ENCODE assay signal across 8 mouse cellular contexts in the genomic region with DNA sequence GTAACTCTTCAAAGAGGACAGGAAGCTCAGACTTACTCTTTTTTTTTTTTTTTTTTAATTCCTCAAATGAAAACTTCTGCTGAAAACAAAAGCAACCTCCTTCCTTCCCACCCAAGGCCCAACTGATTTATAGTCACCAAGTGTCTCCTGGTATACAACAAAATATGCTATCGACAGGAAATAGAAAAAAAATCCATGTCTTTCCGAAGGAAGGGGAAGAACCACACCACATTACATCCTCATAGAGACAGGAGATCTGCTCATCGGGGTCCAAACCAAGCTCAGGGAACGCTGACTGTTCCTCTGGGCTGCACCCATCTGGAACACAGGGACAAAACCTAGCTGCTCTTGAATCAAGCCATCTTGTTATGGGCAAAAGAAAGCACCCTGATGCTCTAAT. TPM values are rescaled to one million over a fixed set of nuclear protein-coding genes. Genes with fewer than 3 reads are reported as not detected.
DNase-seq lines count a peak whose midpoint lies in the region; ATAC-seq and TF ChIP-seq lines count a peak whose summit lies in the region.

No protein-coding gene starts in this region.

- no peak overlapping the region for H3K4me2 ChIP-seq in hindbrain, embryonic 13.5 days
- no peak overlapping the region for H3K4me2 ChIP-seq in hindbrain, embryonic 12.5 days (replicated peaks)
- H3K4me2 ChIP-seq in midbrain, embryonic 15.5 days = no peak overlapping the region
- H3K4me2 ChIP-seq in midbrain, embryonic 13.5 days (replicated peaks) = no peak overlapping the region
- H3K4me2 ChIP-seq in heart, postnatal 0 days (ENCODE audit: low read depth, low read length) = no peak overlapping the region
- H3K4me2 ChIP-seq in liver, postnatal 0 days (ENCODE audit: low read depth, low read length) = no peak overlapping the region

- 0 out of 2 replicates have a peak, but pooled peaks cover 6% of the 10 kb centered on the region for H3K4me1 ChIP-seq in hindbrain, embryonic 13.5 days (replicated peaks)
- H3K4me1 ChIP-seq in hindbrain, embryonic 12.5 days = no peaks in the 10 kb centered on the region
- H3K4me1 ChIP-seq in midbrain, embryonic 15.5 days = no peaks in the 10 kb centered on the region; the same call in 1 of the 2 replicates
- H3K4me1 ChIP-seq in midbrain, embryonic 13.5 days (replicated peaks) = 0 out of 2 replicates have a peak, but pooled peaks cover 5% of the 10 kb centered on the region
- peaks cover 15% of the 10 kb centered on the region; the same call in 1 of the 2 replicates for H3K4me1 ChIP-seq in heart, postnatal 0 days (ENCODE audit: control insufficient read depth, insufficient read depth)
- H3K4me1 ChIP-seq in liver, postnatal 0 days (ENCODE audit: insufficient read depth) = no peaks in the 10 kb centered on the region

- peaks cover 4% of the 10 kb centered on the region; the same call in 1 of the 2 replicates for H3K36me3 ChIP-seq in hindbrain, embryonic 13.5 days
- 0 out of 2 replicates have a peak, but pooled peaks cover 5% of the 10 kb centered on the region for H3K36me3 ChIP-seq in hindbrain, embryonic 12.5 days
- H3K36me3 ChIP-seq in midbrain, embryonic 15.5 days (replicated peaks) = no peaks in the 10 kb centered on the region
- H3K36me3 ChIP-seq in midbrain, embryonic 13.5 days = peaks cover 12% of the 10 kb centered on the region
- no peaks in the 10 kb centered on the region for H3K36me3 ChIP-seq in heart, postnatal 0 days (replicated peaks; ENCODE audit: control insufficient read depth, insufficient read depth, low read length)
- no peaks in the 10 kb centered on the region for H3K36me3 ChIP-seq in liver, postnatal 0 days (replicated peaks; ENCODE audit: insufficient read depth, low read length)

- no peak overlapping the region for H3K9ac ChIP-seq in hindbrain, embryonic 13.5 days
- no peak overlapping the region for H3K9ac ChIP-seq in hindbrain, embryonic 12.5 days
- no peak overlapping the region for H3K9ac ChIP-seq in midbrain, embryonic 15.5 days
- H3K9ac ChIP-seq in midbrain, embryonic 13.5 days (replicated peaks) = no peak overlapping the region
- no peak overlapping the region for H3K9ac ChIP-seq in heart, postnatal 0 days (replicated peaks; ENCODE audit: low read depth, low read length)
- H3K9ac ChIP-seq in liver, postnatal 0 days (replicated peaks) = no peak overlapping the region

- no peak for DNase-seq in heart, postnatal 0 days (ENCODE audit: low spot score)
- DNase-seq in liver, postnatal 0 days = no peak
- DNase-seq in left cerebral cortex, adult 9 months (ENCODE audit: low spot score in 2 of 2) = no peak

- no peak for ATAC-seq in hindbrain, embryonic 13.5 days (ENCODE audit: low FRiP score)
- ATAC-seq in hindbrain, embryonic 12.5 days (ENCODE audit: low FRiP score) = no peak
- no peak for ATAC-seq in midbrain, embryonic 15.5 days (replicated peaks)
- ATAC-seq in midbrain, embryonic 13.5 days = no peak
- peak; percentile 6; the same call in 1 of the 2 replicates for ATAC-seq in heart, postnatal 0 days (ENCODE audit: insufficient read depth, low read depth)
- ATAC-seq in liver, postnatal 0 days = peak; percentile 35; the same call in 1 of the 2 replicates
- no peak for ATAC-seq in erythroid progenitor cell, adult 5-6 weeks (replicated peaks; ENCODE audit: low FRiP score, poor library complexity, severe bottlenecking)

- H3K27ac ChIP-seq in hindbrain, embryonic 13.5 days = peak overlapping the region; percentile 18; the same call in 1 of the 2 replicates
- no peak overlapping the region for H3K27ac ChIP-seq in hindbrain, embryonic 12.5 days
- 0 out of 2 replicates have a peak overlapping the region, but pooled peaks have one; percentile 52 for H3K27ac ChIP-seq in midbrain, embryonic 15.5 days
- H3K27ac ChIP-seq in midbrain, embryonic 13.5 days = no peak overlapping the region
- H3K27ac ChIP-seq in heart, postnatal 0 days (ENCODE audit: low read depth) = peak overlapping the region; percentile 80
- peak overlapping the region; percentile 34; the same call in 1 of the 2 replicates for H3K27ac ChIP-seq in liver, postnatal 0 days (ENCODE audit: low read depth)

- TF ChIP-seq CTCF in heart, postnatal 0 days (IDR thresholded peaks at IDR 0.05; ENCODE audit: low read depth) = no peak
- no peak for TF ChIP-seq CTCF in liver, postnatal 0 days (IDR thresholded peaks at IDR 0.05; ENCODE audit: low read depth)

- H3K4me3 ChIP-seq in hindbrain, embryonic 13.5 days = no peak overlapping the region
- H3K4me3 ChIP-seq in hindbrain, embryonic 12.5 days = no peak overlapping the region
- no peak overlapping the region for H3K4me3 ChIP-seq in midbrain, embryonic 15.5 days
- no peak overlapping the region for H3K4me3 ChIP-seq in midbrain, embryonic 13.5 days (replicated peaks)
- no peak overlapping the region for H3K4me3 ChIP-seq in heart, postnatal 0 days (ENCODE audit: low read depth, low read length)
- no peak overlapping the region for H3K4me3 ChIP-seq in liver, postnatal 0 days (ENCODE audit: low read depth, low read length)

- no peaks in the 10 kb centered on the region for H3K27me3 ChIP-seq in hindbrain, embryonic 13.5 days
- no peaks in the 10 kb centered on the region for H3K27me3 ChIP-seq in hindbrain, embryonic 12.5 days
- no peaks in the 10 kb centered on the region for H3K27me3 ChIP-seq in midbrain, embryonic 15.5 days (replicated peaks)
- no peaks in the 10 kb centered on the region for H3K27me3 ChIP-seq in midbrain, embryonic 13.5 days
- H3K27me3 ChIP-seq in heart, postnatal 0 days (ENCODE audit: control insufficient read depth, insufficient read depth, low read length) = no peaks in the 10 kb centered on the region
- H3K27me3 ChIP-seq in liver, postnatal 0 days (ENCODE audit: insufficient read depth, low read length) = no peaks in the 10 kb centered on the region

- no peaks in the 10 kb centered on the region for H3K9me3 ChIP-seq in hindbrain, embryonic 13.5 days
- H3K9me3 ChIP-seq in hindbrain, embryonic 12.5 days (replicated peaks) = no peaks in the 10 kb centered on the region
- no peaks in the 10 kb centered on the region for H3K9me3 ChIP-seq in midbrain, embryonic 15.5 days
- H3K9me3 ChIP-seq in midbrain, embryonic 13.5 days = peaks cover 3% of the 10 kb centered on the region; the same call in 1 of the 2 replicates
- H3K9me3 ChIP-seq in heart, postnatal 0 days (replicated peaks; ENCODE audit: control insufficient read depth, low read length) = 0 out of 2 replicates have a peak, but pooled peaks cover 3% of the 10 kb centered on the region
- no peaks in the 10 kb centered on the region; the same call in 1 of the 2 replicates for H3K9me3 ChIP-seq in liver, postnatal 0 days (ENCODE audit: low read length)

- TF ChIP-seq EP300 in heart, postnatal 0 days (IDR thresholded peaks at IDR 0.05; ENCODE audit: low read depth) = no peak
- TF ChIP-seq EP300 in liver, postnatal 0 days (IDR thresholded peaks at IDR 0.05; ENCODE audit: low read depth) = no peak

- 91% methylated on average over 4 of the region's 4 CpGs for WGBS in hindbrain, embryonic 13.5 days
- 92% methylated on average over 4 of the region's 4 CpGs for WGBS in hindbrain, embryonic 12.5 days
- WGBS in midbrain, embryonic 15.5 days = 84% methylated on average over 4 of the region's 4 CpGs
- WGBS in midbrain, embryonic 13.5 days = 88% methylated on average over 4 of the region's 4 CpGs
- 77% methylated on average over 4 of the region's 4 CpGs for WGBS in heart, postnatal 0 days
- WGBS in liver, postnatal 0 days (ENCODE audit: insufficient replicate concordance) = 54% methylated on average over 4 of the region's 4 CpGs

RNA-seq across cellular contexts. Expression of a gene that starts 50.3 kb away (rescaled TPM):
- polyA plus RNA-seq in hindbrain, embryonic 13.5 days (2015; fragmentation: Nextera tagmentation; extraction: Ambion mirVana) = 67.3 and 69.5 TPM in 2 replicates
- polyA plus RNA-seq in hindbrain, embryonic 12.5 days (2016; fragmentation: Nextera tagmentation; extraction: Ambion mirVana) = 75.1 and 80.2 TPM in 2 replicates
- polyA plus RNA-seq in midbrain, embryonic 15.5 days (2015; fragmentation: Nextera tagmentation; extraction: Ambion mirVana) = 76.4 and 82.6 TPM in 2 replicates
- polyA plus RNA-seq in midbrain, embryonic 13.5 days (2015; fragmentation: Nextera tagmentation; extraction: Ambion mirVana) = 74.9 and 75.4 TPM in 2 replicates
- total RNA-seq in heart, postnatal 0 days (2014; rRNA removed; ENCODE audit: low replicate concordance) = 236 and 250 TPM in 2 replicates
- 40.2 and 41.4 TPM in 2 replicates for polyA plus RNA-seq in heart, postnatal 0 days (2015; fragmentation: Nextera tagmentation; extraction: Ambion mirVana)
- polyA plus RNA-seq in liver, postnatal 0 days (2015; fragmentation: Nextera tagmentation; extraction: Ambion mirVana) = 9.8 and 11.3 TPM in 2 replicates
- total RNA-seq in erythroid progenitor cell, adult 5-6 weeks (2015; ENCODE audit: low replicate concordance) = 177 and 188 TPM in 2 replicates
- 182 and 227 TPM in 2 replicates for total RNA-seq in erythroid progenitor cell, adult 5-6 weeks (2017; ENCODE audit: low replicate concordance)

Comparison
In these comparisons a context has a peak if more than half of its experiments do, and no peak if none do; other contexts are left out.
1. H3K27ac ChIP-seq: peak in hindbrain, embryonic 13.5 days (single experiment), midbrain, embryonic 15.5 days (single experiment), heart, postnatal 0 days (single experiment) and liver, postnatal 0 days (single experiment); none in hindbrain, embryonic 12.5 days (single experiment) and midbrain, embryonic 13.5 days (single experiment).
2. ATAC-seq: peak in heart, postnatal 0 days (single experiment) and liver, postnatal 0 days (single experiment); none in hindbrain, embryonic 13.5 days (single experiment), hindbrain, embryonic 12.5 days (single experiment), midbrain, embryonic 15.5 days (single experiment), midbrain, embryonic 13.5 days (single experiment) and erythroid progenitor cell, adult 5-6 weeks (single experiment).